8 mouse cellular contexts compared by ENCODE assay signal in genomic region chr2:166142561-166143112, GRCm38 (mm10). TPM values are rescaled to one million over a fixed set of nuclear protein-coding genes. Genes with fewer than 3 reads are reported as not detected.
DNase-seq lines count a peak whose midpoint lies in the region; ATAC-seq and TF ChIP-seq lines count a peak whose summit lies in the region.

No protein-coding gene starts in this region.

- H3K4me2 ChIP-seq in intestine, postnatal 0 days (replicated peaks; ENCODE audit: low read depth) = no peak overlapping the region
- H3K4me2 ChIP-seq in limb, embryonic 15.5 days = peak overlapping the region; percentile 31

- TF ChIP-seq CTCF in testis, adult 2 months (IDR thresholded peaks at IDR 0.05; ENCODE audit: control insufficient read depth, insufficient read depth, insufficient replicate concordance, low read depth, low read length) = no peak
- TF ChIP-seq CTCF in intestine, postnatal 0 days (IDR thresholded peaks at IDR 0.05; ENCODE audit: low read depth) = no peak

- WGBS in intestine, postnatal 0 days = 24% methylated on average over 19 of the region's 19 CpGs
- 9% methylated on average over 19 of the region's 19 CpGs for WGBS in limb, embryonic 15.5 days

- no peaks in the 10 kb centered on the region for H3K36me3 ChIP-seq in testis, adult 2 months (ENCODE audit: control insufficient read depth, insufficient read depth, low read length)
- H3K36me3 ChIP-seq in intestine, postnatal 0 days (ENCODE audit: control insufficient read depth, insufficient read depth) = peaks cover 8% of the 10 kb centered on the region; the same call in 1 of the 2 replicates
- H3K36me3 ChIP-seq in limb, embryonic 15.5 days = peaks cover 7% of the 10 kb centered on the region; the same call in 1 of the 2 replicates

- H3K27me3 ChIP-seq in testis, adult 2 months (ENCODE audit: control insufficient read depth, insufficient read depth, low read length) = no peaks in the 10 kb centered on the region
- no peaks in the 10 kb centered on the region for H3K27me3 ChIP-seq in intestine, postnatal 0 days (replicated peaks; ENCODE audit: control insufficient read depth, insufficient read depth, low read length)
- H3K27me3 ChIP-seq in limb, embryonic 15.5 days = no peaks in the 10 kb centered on the region

- H3K9me3 ChIP-seq in intestine, postnatal 0 days (ENCODE audit: control insufficient read depth) = no peaks in the 10 kb centered on the region
- no peaks in the 10 kb centered on the region for H3K9me3 ChIP-seq in limb, embryonic 15.5 days

- no peak for TF ChIP-seq POLR2A in testis, adult 2 months (IDR thresholded peaks at IDR 0.05; ENCODE audit: control insufficient read depth, low read depth, low read length)

- no peak overlapping the region for H3K9ac ChIP-seq in intestine, postnatal 0 days (ENCODE audit: low read depth, low read length)
- H3K9ac ChIP-seq in limb, embryonic 15.5 days = peak overlapping the region; percentile 15; the same call in 1 of the 2 replicates

- peak overlapping the region; percentile 59 for H3K27ac ChIP-seq in testis, adult 2 months (ENCODE audit: control insufficient read depth, insufficient read depth, low read depth, low read length)
- H3K27ac ChIP-seq in intestine, postnatal 0 days (ENCODE audit: low read depth, low read length) = peak overlapping the region; percentile 24; the same call in 1 of the 2 replicates
- H3K27ac ChIP-seq in limb, embryonic 15.5 days = peak overlapping the region; percentile 91

- no peak overlapping the region for H3K4me3 ChIP-seq in testis, adult 2 months (ENCODE audit: control insufficient read depth, low read depth, low read length)
- no peak overlapping the region for H3K4me3 ChIP-seq in intestine, postnatal 0 days (ENCODE audit: low read depth, low read length)
- H3K4me3 ChIP-seq in limb, embryonic 15.5 days = no peak overlapping the region

- peak; percentile 39 for DNase-seq in adrenal gland, postnatal 14 days
- DNase-seq in adrenal gland, adult 18-20 months (ENCODE audit: low spot score in 2 of 2) = no peak
- DNase-seq in testis, postnatal 10 days (ENCODE audit: low spot score) = no peak
- DNase-seq in natural killer cell, adult 2 months (ENCODE audit: low spot score in 2 of 2) = no peak
- no peak for DNase-seq in frontal cortex, postnatal 25 days (ENCODE audit: low spot score in 2 of 2)

- peak; percentile 51 for ATAC-seq in intestine, postnatal 0 days
- ATAC-seq in limb, embryonic 15.5 days (ENCODE audit: insufficient number of reproducible peaks, low FRiP score, low TSS enrichment, low read depth) = peak; percentile 59

- H3K4me1 ChIP-seq in testis, adult 2 months (ENCODE audit: control insufficient read depth, insufficient read depth, low read length) = peaks cover 13% of the 10 kb centered on the region
- H3K4me1 ChIP-seq in intestine, postnatal 0 days (replicated peaks; ENCODE audit: control insufficient read depth, insufficient read depth, low read length) = peaks cover 18% of the 10 kb centered on the region
- H3K4me1 ChIP-seq in limb, embryonic 15.5 days = peaks cover 68% of the 10 kb centered on the region

RNA-seq across cellular contexts. Expression of gene Sulf2, which starts 12.8 kb away (rescaled TPM):
- 60.5 and 60.7 TPM in 2 replicates for total RNA-seq in adrenal gland, postnatal 14 days (2021)
- total RNA-seq in adrenal gland, adult 18-20 months (2021) = 100 to 1,000 TPM in 1 of 2 experiments, 10 to 100 TPM in 1; 50.8 to 108 TPM
- 14.2 and 15.6 TPM in 2 replicates for polyA plus RNA-seq in testis, adult 2 months (2012; rRNA removed)
- polyA plus RNA-seq in intestine, postnatal 0 days (2015; fragmentation: Nextera tagmentation; extraction: Ambion mirVana) = 66.0 and 66.4 TPM in 2 replicates
- polyA plus RNA-seq in limb, embryonic 15.5 days (2015; fragmentation: Nextera tagmentation; extraction: Ambion mirVana) = 149 and 184 TPM in 2 replicates

Comparison
In these comparisons a context has a peak if more than half of its experiments do, and no peak if none do; other contexts are left out.
1. H3K27ac ChIP-seq: peak in every context shown above with its lines; median percentile 91 in limb, embryonic 15.5 days; 59 in testis, adult 2 months; 24 in intestine, postnatal 0 days.